Mouse (Mus musculus) thymus, postnatal 14 days (tissue): ENCODE results near the gene Abhd8.
"Not testable (repeated sequence)": the region's sequence is repeated elsewhere in the genome, so short reads cannot be mapped to it uniquely, and the experiment has no call there.

ENCODE experiments used
- DNase-seq: peaks from one replicate; pipeline ENCODE4 v3.0.0; 2021

Gene Abhd8

DNA sequence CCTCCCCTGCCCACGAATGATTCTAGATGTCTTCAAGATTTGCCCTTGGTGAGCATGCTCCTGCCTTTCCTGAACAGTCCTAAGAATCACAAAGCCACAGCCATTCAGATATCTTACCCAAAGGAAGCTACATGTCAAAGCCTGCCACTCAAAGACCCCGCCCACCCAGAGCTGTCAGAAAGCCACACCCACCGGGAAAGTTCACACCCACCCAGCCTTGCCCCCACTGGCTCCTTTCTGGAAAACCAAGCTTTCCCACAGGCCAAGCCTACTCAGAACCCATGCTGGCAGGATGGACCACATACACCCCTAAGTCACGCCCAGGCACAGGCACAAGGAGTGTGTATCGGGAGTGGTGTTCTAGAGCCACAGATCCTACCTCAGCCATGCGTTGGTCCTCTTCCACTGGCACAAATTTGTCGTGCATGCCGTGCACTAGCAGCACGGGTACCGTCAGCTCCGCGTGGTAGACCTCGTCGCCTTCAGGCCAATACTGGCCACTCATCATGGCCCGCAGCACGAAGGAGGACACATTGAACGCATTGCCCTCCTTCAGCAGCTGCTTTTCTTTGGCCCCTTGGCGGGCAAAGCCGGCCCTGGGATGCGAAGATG, 5.7 kb downstream of the Abhd8 start:
- no peak for DNase-seq

DNA sequence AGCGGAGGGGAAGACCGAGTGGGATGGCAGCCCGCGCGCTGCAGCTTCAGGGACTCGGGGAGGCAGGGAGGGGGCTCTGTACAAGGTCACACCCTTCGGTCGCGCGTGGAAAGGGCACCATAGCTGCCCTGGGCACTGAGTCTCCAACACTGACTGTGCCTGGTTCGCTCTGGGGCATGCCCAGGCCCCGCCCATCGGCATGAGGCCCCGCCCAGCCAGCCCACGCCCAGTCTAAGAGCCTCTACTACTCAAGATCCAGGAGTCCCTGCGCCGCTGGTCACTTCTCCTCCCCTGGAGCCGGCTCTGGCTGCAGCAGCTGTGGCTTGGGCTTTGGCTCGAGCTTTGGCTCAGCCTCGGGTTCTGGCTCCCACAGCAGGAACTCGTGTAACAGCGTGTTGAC, 6.5 kb downstream of the Abhd8 start:
- DNase-seq = no peak

DNA sequence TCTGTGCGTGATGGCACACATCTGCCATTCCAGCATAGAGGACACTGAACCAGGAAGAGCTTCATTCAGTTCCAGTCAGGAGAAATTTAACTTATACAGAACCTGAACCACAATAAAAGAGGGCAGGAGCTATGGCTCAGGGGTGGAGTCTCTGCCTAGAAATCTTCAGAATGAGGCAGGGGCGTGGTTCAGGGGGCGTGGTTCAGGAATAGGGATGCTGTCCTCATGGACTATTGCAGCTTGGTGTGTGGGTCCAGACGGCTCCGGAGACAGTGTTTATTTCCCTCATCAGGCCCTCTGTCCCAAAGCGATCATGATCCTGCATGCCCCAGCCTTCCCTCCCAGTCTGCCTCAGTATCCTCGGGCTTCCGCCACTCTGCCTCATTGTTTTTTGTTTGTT, 8.8 kb downstream of the Abhd8 start:
- DNase-seq = no peak

DNA sequence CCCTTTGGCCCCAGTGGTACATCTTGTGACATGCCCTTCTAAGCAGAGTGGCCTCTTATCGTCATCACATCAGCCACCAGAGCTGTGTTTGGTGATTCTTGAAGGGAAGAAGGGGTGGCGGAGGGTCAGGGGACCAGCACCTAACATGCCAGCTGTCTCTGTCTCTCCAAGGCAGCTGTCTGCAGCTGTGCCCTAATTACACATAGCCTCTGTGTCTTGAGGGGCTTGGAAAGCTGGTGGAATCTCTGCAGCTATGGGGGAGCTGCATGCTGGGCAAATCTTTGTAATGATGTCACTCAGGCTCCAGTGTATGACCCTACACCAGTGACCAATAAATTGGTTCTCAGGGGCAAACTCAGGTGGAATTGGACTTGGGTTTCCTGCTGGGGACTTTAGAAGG, 10.8 kb downstream of the Abhd8 start:
- DNase-seq = no peak

DNA sequence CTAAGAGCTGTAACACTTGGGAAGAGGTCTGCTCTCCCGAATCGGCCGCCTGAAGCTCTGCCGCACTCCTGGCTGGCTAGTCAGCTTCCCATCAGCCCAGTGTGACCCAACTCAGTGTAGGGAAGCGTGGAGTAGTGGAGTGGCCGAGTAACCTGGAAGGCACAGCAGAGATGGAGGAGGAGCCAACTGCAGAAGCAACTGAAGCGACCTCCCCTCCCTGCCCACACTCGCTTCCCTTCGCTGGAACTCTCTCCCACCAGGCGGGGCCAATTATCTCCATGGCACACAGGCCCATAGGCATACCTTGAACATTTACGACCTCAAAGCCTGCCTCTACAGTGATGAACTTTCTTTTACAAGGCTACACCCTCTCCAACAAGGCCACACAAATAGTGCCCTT, 11.7 kb downstream of the Abhd8 start:
- no peak for DNase-seq

DNA sequence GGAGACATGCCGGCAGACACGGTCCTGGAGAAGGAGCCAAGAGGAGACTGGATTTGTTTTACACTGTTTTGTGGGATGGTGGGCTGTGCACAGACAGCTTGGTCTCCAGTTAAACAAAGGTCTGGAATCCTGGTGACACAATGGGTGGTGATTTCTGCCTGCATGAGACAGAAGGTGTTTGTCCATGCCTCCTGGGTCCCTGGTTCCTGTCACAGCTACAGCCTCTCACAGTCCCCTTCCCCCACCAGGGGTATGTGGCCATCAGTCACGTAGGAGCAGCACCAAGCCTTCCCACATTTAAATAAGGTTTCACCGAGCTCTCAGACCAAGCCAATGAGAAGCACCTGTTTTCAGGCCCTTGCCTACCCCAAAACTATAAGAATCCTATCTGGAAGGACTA, 12.1 kb downstream of the Abhd8 start:
- DNase-seq = no peak

DNA sequence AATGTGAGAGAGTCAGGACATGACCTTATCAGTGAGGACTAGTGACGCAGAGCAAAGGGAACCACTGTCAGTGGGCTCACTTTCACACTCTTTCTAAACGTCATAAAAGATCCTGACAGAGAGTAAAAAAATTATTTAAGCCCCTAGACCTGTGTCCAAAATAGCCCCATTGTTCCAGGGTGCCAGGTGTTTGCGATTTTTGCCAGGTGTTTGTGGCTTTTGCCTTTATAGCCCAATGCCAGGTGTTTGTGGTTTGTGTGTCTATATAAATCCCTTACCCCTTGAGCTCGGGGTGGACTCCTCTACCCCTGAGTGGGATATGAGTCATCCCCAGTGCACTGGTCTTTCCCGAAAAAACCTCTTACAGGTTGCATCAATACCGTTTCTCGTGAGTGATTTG, 18.4 kb downstream of the Abhd8 start:
- no peak for DNase-seq

DNA sequence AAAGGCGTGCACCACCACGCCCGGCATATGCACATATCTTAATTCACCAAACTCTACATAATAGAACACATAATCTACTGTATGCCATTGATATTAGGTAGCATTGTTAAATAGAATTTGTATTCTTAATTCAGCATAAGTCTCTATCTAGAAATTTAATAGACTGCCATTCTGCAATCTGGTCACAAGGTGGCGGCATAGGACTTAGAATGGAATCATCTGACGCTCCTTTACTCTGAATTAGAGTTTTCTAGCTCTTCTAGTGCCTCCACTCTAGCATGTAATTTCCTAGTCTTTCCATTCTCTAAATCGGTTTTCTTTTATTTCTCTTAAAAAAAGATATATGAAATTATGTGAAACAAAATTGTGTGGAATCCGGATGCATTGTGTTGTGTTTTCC, 22.1 kb downstream of the Abhd8 start:
- peak; percentile 68 for DNase-seq

DNA sequence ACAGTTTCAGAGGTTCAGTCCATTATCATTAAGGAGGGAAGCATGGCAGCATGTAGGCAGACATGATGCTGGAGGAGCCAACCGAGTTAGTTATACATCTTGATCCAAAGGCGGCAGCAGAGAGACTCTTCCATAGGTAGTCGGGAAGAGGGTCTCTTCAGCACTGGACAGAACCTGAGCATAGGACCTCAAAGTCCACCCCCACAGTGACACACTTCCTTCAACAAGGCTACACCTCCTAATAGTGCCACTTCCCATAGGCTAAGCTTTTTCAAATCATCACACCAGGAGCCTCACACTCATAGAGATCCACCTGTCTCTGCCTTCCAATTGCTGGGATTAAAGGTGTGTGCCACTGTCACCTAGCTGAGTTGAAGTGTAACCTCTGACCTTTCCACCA, 26.4 kb downstream of the Abhd8 start:
- no peak for DNase-seq

DNA sequence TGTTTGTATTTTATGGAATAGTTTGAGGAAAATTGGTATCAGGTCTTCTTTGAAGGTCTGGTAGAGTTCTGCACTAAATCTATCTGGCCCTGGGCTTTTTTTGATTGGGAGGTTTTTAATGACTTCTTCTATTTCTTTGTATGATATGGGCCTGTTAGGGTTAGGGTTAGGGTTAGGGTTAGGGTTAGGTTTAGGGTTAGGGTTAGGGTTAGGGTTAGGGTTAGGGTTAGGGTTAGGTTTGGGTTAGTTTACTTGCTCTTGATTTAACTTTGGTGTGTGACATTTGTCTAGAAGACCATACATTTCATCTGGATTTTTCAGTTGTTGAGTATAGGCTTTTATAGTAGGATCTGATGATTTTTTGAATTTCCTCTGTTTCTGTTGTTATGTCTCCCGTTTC, 30.5 kb downstream of the Abhd8 start:
- DNase-seq = not testable (repeated sequence)

DNA sequence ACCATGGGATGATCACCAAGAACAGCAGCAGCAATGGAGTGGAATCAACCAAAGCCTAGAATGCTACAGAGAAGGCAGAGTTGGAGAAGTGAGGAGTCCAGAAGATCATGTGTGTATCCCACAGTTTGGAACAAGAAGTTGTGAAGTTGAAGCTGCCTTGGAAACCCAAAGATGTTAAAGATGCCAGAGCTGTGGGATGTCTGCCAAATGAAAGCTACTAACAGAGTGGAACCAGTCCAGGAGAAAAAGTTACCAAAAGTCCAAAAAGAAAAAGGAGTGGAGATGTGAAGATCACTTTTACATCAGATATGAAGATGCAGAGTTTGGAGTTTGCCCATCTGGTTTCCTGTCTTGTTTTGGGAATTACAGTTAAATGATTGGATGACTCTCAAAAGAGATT, 41.3 kb downstream of the Abhd8 start:
- DNase-seq = no peak

DNA sequence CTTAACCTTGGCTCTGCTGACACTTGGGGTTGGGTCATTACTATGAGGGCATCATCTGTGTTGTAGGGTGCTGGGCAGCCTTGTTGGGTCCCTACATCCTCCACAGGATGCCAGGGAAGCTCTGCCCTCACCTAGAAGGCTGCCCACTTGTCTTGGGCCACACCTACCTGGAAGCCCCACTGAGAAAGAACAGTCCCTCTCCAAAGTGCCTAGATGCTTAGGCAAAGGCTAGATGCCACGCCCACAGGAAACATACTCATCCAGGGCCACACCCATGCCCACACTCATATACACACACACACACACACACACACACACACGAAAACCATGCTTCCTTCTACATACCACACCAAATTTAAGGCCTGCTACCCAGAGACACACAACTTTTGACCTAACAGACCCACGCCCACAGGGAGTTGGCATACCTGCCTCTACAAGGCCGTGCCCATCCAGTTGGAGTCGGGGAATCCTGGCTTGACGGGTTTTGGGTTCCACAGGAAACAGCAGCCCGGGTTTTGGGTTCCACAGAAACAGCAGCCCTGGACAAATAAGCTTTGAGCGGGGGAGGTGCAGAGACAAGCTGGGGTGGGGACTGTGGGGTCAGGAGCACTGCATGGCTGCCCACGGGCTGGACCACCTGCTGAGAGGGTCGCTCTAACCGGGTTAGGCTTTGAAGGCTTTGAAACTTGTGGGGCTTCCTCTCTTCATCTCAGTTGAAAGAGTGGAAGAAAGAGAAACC, 51.8 kb downstream of the Abhd8 start:
- DNase-seq = peak; percentile 43

DNA sequence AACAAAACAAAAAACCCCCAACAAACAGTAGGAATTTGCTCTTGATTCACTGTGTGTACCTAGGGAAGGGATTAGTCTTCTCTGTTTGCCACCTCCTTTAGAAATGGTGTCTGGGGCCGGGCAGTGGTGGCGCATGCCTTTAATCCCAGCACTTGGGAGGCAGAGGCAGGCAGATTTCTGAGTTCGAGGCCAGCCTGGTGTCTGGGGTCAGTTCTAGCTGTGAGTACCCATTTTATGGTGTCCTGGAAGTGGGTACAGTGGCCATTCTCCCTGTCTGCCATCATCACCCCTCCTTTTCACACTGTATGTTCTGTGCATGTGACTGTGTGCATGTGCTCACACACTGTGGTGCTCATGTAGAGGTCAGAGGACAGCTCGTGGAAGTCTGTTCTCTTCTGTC, 55.2 kb downstream of the Abhd8 start:
- DNase-seq = no peak

DNA sequence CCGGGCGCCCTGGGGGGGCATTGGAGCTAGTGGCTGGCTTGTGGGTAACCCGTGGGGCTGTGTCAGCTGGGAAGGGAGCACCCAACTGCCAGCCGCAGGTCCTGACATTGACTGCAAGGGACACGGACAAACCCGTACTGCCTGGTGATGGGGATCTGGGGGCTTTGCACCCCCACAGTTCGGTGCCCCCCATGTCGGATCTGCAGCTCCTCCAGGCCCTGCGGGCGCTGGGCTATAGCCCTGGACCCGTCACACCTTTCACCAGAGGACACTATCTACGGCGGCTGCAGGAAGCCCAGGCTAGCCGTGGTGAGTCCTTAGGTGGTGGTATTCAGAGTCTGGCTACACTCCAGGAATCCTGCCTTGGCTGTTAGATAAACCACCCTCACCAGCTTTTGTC, 56.0 kb downstream of the Abhd8 start:
- DNase-seq = no peak
